Mouse (Mus musculus) heart, postnatal 14 days (tissue): Measurements from ENCODE around the gene Ppm1j. TPM values are rescaled to one million over a fixed set of nuclear protein-coding genes. Genes with fewer than 3 reads are reported as not detected.
A peak's percentile ranks its signal among the peaks of the same experiment; 100 is the strongest.
"Not testable (repeated sequence)": the region's sequence is repeated elsewhere in the genome, so short reads cannot be mapped to it uniquely, and the experiment has no call there.

ENCODE experiments used
- DNase-seq, 2 experiments: peaks; one replicate each; pipeline ENCODE4 v3.0.0; 2021 to 2022
- intact Hi-C: fragments of 180-260 bp; cut with DNase I; formaldehyde crosslinking; loops from one replicate; pipeline ENCODE4 v1.15.1; 2025
- total RNA-seq, 2 experiments: library from RNA; stranded (reverse); gene quantifications; 2 replicates each; pipeline ENCODE4 v1.2.3; 2021

The Ppm1j gene
- total RNA-seq, 2 experiments from 2014 or later, result 39.2 to 39.7 TPM

DNA sequence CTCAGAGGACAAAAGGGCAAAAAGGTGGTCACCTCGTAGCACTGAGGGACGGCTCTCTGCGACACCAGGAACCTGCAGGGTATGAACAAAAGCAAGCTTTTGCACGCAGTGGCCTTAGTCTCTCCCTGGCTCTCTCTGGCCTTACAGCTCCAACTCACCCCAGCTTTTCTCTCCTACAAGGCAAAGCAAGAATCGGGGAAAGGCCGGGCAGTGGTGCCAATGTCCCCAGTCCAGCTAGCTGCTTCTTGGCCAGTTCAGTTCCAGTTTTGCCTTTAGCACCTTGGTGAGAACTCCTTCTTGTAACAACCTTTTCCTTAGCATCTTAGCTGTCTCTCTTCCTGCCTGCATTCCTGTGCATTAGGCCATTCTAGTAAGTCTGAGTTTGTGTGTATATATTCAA lies 20.6 kb downstream of the Ppm1j start:
- intact Hi-C loops, result no loop called here
- no peak for DNase-seq

DNA sequence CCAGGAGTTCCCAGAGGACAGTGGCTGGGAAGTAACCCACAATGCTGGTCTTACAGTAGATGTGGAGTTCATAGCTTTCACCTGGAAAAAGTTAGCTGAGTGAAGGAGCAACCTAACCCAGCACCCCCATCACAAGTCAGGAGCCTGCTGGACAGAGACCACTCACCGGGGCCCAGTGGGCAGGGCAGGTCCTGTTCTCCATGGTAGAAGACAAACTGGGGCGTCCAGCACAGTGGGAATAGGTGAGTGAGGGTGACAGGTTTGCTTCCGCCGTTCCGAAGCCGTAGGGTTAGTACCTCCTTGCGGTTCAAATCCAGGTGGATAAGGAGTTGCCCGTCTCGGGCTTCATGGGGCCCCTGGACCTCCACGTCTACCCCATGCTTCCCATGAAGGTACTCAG lies 23.5 kb downstream of the Ppm1j start:
- intact Hi-C loops, result no loop called here

DNA sequence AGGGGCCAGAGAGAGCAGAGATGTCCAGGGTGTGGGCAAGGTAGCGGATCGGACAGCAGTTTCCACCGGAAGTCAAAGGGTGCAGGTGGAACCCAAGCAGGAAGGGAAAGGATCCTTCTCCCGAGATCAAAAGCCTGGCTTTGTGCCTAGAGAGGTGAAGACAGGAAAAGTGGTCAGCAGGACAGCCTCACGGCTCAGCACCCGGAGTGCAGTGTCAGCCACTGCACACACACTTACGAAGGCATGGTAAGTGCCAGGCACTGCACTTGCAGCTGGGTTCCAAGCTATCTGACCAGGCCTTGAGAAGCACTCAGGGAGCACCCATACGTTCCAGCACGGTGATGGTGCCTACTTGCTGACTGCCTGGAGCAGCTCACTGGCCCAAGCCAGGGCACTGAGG lies 24.7 kb downstream of the Ppm1j start:
- no peak for DNase-seq
- intact Hi-C loops, result no loop called here

More for the DNA sequence above, 23.5 kb downstream of the Ppm1j start:
- DNase-seq, result no peak

DNA sequence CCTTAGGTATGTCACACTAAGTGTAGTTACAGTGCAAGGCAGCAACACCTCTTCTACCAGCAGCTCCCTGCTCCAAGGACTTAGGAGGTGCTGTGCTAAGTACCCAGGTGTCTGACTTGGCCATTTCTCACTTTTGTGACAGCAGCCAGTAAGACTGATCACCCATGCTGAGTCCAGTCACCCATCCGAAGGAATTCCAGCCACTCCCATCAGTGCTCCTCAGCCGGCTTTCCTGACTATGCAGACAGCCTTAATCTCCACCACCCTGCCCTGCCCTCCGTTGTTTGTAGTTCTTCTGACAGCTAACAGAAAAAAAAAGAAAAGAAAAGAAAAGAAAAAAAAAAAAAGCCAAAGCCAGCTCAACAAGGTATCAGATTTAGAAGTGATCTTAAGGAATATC lies 30.9 kb downstream of the Ppm1j start:
- intact Hi-C loops, result no loop called here
- no peak for DNase-seq

DNA sequence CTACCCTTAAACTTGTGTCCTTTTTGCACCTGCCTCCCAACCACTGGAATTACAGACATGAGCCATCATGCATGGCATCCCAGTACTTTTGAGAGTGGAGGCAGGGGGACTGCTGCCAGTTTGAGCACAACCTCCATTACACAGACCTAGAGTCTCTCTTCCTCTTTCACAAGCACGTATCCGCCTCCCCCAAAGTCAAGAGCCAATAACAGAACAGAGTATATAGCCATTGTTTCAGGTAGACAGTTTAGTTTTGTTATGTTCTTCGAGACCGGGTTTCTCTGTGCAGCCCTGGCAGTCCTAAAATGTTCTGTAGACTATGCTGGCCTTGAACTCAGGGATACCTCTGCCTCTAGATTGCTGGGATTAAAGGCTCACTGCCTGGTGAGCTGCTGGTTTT lies 31.4 kb downstream of the Ppm1j start:
- DNase-seq, result no peak
- intact Hi-C loops, result no loop called here

DNA sequence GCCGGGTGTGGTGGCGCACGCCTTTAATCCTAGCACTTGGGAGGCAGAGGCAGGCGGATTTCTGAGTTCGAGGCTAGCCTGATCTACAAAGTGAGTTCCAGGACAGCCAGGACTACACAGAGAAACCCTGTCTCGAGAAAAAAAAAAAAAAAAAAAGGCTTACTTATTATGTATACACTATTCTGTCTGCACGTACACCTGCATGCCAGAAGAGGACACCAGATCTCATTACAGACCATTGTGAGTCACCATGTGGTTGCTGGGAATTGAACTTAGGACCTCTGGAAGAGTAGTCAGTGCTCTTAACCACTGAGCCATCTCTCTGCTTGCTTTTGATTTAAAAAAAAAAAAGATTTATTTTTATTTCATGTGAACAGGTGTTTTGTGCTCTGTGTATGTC lies 32.4 kb downstream of the Ppm1j start:
- DNase-seq, intact Hi-C loops: not testable (repeated sequence)

DNA sequence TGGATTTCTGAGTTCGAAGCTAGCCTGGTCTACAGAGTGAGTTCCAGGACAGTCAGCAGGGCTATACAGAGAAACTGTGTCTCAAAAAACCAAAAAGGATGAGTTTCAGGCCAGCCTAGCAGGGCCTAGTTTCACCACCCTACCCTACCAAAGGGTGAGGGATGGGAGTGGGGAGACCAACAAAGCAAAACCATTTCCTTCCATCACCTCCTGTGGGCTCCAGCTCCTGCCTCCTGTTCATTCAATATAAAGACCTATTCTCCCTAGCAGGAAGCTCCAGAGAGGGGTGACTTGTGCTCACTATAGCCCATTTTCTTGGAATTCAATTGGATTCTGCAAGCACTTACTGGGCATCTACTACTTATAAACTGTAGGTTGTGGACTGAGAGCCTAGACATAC lies 33.9 kb downstream of the Ppm1j start:
- intact Hi-C loops, result no loop called here
- no peak for DNase-seq

DNA sequence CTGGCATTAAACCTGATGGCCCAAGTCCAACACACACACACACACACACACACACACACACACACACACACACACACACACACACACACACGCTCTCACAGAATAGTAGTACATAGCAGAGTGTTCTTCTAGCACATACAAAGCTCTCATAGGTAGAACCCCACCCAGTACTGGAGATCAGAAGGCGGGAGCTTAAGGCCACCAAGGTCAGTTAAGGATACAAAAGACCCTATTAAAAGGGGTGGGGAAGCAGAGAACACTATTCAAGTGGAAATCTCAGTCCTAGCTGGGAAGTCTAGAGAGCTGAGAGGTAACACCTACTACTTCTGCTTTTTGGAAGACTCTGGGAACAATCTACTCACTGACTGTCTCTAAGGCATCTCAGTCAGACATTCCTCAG lies 34.5 kb downstream of the Ppm1j start:
- DNase-seq, result no peak
- intact Hi-C loops, result no loop called here

DNA sequence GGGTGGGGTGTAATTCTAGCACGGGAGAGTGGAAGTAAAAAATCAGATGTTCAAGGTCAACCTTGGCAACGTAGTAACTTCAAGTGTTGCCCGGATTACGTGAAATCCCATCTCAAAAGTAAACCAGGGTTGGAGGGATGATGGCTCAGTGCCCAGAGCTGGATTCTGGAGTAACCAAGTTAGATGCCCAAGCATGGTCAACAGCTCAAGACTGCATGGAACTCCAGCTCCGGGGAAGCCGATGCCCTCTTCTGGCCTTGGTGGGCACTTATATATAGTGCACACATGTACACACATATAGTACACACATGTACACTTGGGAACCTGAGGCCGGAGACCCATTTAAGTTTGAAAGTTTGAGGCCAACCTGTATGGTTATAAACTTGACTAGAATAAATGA lies 35.3 kb downstream of the Ppm1j start:
- DNase-seq, result no peak
- intact Hi-C loops, result loop anchor here (2.0 kb wide), 1 partner anchor 27 kb away; the partner anchor contains the start of gene Rhoc

DNA sequence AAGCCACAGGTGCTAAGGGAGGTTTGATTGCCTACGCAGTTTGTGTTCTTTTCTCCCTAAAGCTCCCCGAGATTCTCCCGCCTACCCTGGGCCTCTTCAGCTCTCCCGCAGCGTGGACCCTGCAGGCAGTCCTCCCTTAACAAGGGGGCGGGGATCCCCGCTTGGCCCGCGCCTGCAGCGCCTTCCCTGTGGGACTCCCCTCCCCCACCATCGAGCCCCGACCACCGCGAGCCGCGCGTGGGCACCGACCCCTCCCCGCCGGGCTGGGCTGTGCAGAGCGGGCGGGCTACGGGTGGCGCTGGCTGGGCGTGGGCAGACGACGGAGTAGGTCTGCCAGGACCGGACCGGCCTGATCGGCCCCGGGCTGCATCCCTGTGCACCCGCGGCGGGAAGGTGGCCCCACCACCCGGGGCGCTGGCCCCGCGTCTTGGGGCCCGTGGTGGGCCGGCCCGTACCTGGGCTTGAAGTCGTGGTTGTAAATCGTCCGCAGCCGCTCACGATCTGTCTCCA lies 36.7 kb downstream of the Ppm1j start:
- intact Hi-C loops, result loop anchor here (2.0 kb wide), 1 partner anchor 29 kb away; the partner anchor contains the start of gene Rhoc
- peak; percentile 66 to 67 for DNase-seq

DNA sequence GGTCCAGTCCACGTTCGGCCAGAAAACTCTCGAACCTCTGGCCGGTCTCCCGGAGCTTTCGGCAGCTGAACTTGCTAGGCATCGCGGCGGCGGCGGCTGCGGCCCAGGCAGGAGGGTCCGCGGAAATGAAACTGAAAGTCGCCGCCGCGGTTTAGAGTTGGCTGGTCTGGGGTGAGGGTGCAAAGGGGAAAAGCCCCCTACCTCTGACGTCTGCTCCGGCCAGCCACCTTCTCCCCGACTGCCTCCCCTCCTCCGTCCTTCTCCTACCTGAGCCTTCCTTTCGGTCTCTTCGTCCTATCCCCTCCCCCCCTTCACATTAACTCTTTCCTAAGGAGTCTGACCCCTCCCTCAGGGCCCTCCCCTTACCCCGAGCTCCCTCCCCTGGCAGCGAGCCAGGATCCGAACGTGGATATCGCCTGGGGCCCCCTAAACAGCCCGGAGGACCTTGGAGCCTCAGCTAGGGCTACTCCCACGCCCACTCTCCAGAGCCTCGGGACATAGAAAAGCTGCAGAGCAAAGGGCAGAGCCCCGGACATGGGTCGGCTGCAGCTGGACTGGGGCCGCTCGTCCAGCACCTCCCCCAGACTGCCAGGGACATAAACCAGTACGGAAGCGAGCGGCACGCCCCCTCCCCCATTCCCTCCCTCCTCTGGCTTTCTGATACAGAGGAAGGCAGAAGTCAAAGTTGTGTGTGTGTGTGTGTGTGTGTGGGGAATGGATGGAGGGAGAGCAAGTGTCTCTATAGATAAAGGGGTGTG lies 37.3 kb downstream of the Ppm1j start, which contains the start of gene Mov10:
Gene Mov10, minus strand, starts transcription at position 573 of the 758 bp plus-strand sequence.
- DNase-seq, result peak; percentile 75

DNA sequence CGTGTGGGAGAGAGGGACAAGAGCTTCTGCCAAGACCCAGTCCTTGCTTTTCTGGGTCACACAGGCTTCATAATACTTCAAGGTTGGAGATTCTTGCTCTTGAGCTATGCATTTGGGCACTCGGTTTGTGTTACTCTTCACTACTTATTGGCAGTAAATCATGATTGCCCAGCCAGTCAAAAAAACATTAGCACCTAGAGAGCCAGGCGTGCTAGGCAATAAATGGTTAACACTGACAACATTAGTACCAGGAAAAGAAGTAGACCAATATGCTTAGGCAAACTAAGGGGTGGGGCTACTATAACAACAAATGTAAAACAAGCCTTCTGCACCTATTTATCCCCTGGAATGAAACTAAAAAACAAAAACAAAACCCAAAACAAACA lies 37.9 kb downstream of the Ppm1j start:
- intact Hi-C loops, result loop anchor here (2.0 kb wide), 1 partner anchor 46 kb away; the partner anchor contains the start of genes Capza1 and St7l
- DNase-seq, result peak in 1 of 2 experiments; percentile 16

More for the DNA sequence above, 37.3 kb downstream of the Ppm1j start, which contains the start of gene Mov10:
- intact Hi-C loops, result loop anchor here (2.0 kb wide), 2 partner anchors 29 to 47 kb away; partner anchors contain the start of genes Capza1, Rhoc and St7l

DNA sequence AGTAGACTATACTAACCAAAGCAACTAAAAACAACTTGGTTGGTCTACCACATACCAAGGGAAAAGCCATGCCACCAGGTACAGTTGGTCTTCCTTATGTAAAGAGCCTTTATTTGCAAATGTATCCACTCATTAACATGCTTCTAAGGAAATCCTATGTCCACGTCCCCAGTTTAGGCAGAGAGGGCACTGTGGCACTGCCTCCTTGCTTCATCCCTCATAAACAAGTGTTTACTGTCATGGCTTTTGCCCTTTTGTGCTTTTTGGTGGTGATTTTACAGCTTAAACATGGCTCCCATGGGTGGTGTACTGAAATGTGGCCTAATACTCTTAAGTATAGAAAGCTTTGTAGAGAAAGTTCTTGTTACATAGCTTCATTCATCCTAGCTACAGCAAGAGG lies 39.6 kb downstream of the Ppm1j start:
- no peak for DNase-seq
- intact Hi-C loops, result no loop called here

DNA sequence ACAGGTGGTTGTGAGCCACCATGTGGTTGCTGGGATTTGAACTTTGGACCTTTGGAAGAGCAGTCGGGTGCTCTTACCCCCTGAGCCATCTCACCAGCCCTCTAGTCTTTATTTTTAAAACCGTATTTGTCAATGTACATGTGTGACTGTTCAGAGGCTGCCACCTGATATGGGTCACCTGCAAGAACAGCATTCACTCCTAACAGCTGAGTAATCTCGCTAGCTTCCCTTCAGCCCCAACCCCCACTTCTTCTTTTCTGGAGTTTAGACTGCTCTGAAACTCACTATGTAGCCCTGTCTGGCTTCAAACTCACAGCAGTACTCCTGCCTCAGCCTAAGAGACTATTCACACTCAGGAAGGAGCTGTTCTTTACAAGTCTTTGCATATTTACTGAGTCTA lies 41.6 kb downstream of the Ppm1j start:
- intact Hi-C loops, result no loop called here
- no peak for DNase-seq

Other genes with a start within 250 kb of the Ppm1j start
- 100 to 1,000 TPM; 153 to 157 TPM for gene Slc16a1, start 142.4 kb upstream of the Ppm1j start, total RNA-seq
- gene Fam19a3, start 784 bp downstream of the Ppm1j start, total RNA-seq, result 1 to 10 TPM; 2.2 to 2.3 TPM
- gene Rhoc, start 7.3 kb downstream of the Ppm1j start, total RNA-seq, result 100 to 1,000 TPM; 139 to 166 TPM
- 1 to 10 TPM; 7.4 to 7.9 TPM for gene Mov10, start 37.5 kb downstream of the Ppm1j start, total RNA-seq
- gene St7l, start 82.9 kb downstream of the Ppm1j start, total RNA-seq, result 10 to 100 TPM; 25.3 to 25.9 TPM
- gene Capza1, start 83.4 kb downstream of the Ppm1j start, total RNA-seq, result 10 to 100 TPM; 55.1 to 57.6 TPM
- gene Wnt2b, start 180.9 kb downstream of the Ppm1j start, total RNA-seq, result 1 to 10 TPM; 2.4 to 2.8 TPM